Mouse (Mus musculus): ENCODE results near the gene Phldb1.

GRCm38 (mm10) chr9:44709600-44709999, 25.4 kb downstream of the Phldb1 start:
- TF ChIP-seq POLR2A (IDR thresholded peaks at IDR 0.05; ENCODE audit: insufficient read length, low read depth) (no peak), USF1 (IDR thresholded peaks at IDR 0.05; ENCODE audit: low read depth) (no peak), POLR2AphosphoS2 (IDR thresholded peaks at IDR 0.05; ENCODE audit: insufficient read length, low read depth) (no peak), SRF (IDR thresholded peaks at IDR 0.05; ENCODE audit: control insufficient read depth, insufficient read length, low read depth) (no peak), E2F4 (IDR thresholded peaks at IDR 0.05; ENCODE audit: insufficient read depth) (no peak), MYOG (IDR thresholded peaks at IDR 0.05; ENCODE audit: control insufficient read depth in 1 of 3, insufficient read depth in 1 of 3, insufficient read length in 2 of 3, low read depth in 2 of 3) (no peak), MAX (IDR thresholded peaks at IDR 0.05; ENCODE audit: low read depth) (no peak), MYOD1 (IDR thresholded peaks at IDR 0.05; ENCODE audit: control insufficient read depth in 1 of 3, insufficient read length in 2 of 3, low read depth in 2 of 3) (no peak), TCF12 (IDR thresholded peaks at IDR 0.05; ENCODE audit: insufficient read depth, poor library complexity, severe bottlenecking) (no peak), CEBPB (IDR thresholded peaks at IDR 0.05; ENCODE audit: insufficient read depth, poor library complexity, severe bottlenecking) (no peak), REST (IDR thresholded peaks at IDR 0.05; ENCODE audit: insufficient read depth, insufficient read length) (no peak), TCF3 (IDR thresholded peaks at IDR 0.05; ENCODE audit: insufficient read length, low read depth) (no peak)

Data from myocyte (in vitro differentiated cells).